Mouse (Mus musculus) embryo, embryonic 11.5 days (tissue): ENCODE measurements at regions not wholly inside any gene's neighbourhood (a gene's known extent, or its start where the extent isn't known, plus 50 kb on each side); places are given as distances from the start of the nearest gene placed in this dataset.

Experiments used
- DNase-seq: peaks from one replicate; pipeline ENCODE4 v3.0.0-alpha.2; 2012; ENCODE audit warnings: low read depth, low spot score

DNA sequence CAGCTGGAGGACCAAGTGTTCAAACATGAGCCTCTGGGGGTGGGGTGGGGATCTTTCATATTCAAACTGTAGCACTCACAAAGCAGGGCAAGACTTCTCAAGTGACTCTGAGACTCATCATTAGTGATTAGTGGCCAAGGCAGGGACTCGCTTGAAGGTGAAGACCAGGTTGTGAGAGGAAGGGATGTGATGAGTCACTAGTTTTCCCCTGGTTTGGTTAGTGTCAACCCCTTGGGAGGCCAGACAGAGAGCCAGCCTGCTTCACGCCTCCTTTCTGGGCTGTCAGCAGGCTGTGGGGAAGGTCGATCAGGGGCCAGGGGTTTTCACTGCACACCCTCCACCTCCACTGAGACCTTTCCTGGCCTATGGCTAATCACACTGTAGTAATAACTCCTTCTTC is 65.2 kb downstream of the Slc30a10 start:
- no peak for DNase-seq

DNA sequence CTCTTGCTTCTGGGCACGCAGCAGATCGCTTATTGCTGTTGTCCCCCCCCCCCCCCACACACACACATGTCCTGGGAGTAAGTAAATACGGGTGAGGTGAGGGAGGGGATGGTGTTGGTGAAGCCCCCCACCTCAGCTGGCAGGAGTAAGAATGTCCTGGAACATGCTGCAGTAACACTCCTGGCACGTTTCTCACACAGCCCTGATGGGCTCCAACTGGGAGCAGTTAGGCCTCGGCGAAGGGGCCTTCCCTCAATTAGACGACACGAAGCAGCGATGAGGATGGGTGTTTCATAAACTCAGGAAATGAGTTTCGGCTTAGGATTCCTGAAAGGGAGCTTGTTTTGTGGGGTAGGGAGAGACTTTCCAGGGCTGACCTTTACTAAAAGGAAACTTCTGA is 69.4 kb downstream of the Slc30a10 start:
- no peak for DNase-seq

DNA sequence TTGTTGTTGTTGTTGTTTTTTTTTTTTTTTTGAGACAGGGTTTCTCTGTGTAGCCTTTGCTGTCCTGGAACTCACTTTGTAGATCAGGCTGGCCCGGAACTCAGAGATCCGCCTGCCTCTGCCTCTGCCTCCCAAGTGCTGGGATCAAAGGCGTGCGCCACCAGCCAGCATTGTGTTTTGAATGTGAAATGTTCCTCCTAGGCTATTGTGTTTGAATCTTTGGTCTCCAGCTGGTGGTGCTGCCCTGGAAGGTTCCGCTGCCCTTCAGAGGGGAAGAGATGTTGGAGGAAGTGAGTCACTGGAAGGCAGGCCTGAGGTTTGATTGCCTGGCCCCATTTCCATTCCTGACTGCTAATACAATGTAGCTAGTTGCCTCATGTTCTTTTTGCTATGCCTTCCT is 78.8 kb downstream of the Slc30a10 start:
- DNase-seq, result no peak

DNA sequence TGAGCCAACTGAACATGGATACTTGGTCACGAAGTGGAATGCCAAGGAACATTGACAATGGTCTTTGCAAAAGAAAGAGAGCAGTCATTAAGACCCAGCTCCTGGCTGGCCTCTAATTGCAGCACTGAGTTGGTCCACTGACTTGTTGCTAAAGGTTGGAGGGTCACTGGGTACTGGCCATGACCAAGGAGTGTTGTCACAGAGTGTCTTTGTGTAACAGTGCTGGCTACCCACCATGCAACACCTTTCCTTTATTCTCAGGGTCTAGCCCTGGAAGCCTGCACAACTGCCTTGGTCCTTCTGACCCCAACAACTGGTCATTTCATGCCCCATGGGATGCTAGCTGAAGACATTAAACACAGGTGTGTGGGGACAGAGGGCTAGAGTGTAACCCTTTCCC is 79.5 kb downstream of the Slc30a10 start:
- DNase-seq, result no peak

DNA sequence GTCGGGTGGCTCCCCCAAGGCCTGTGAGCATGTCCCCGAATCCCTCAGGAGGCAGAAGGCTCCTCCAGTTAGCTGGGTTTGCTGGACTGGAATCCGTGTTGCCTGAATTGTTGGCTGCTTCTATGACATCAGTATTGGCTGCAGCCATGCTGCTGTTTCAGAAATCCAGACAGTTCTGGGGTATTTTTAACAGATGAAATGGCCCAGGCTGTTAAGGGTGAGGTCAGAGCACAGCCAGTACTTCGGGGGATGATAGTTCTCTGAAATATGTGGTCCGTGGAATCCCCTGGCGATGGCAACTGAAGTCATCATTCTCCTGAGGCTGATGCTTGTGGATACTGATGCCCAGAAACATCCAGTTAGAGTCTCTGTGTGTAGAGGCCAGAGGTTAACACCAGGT is 80.7 kb downstream of the Slc30a10 start:
- no peak for DNase-seq

DNA sequence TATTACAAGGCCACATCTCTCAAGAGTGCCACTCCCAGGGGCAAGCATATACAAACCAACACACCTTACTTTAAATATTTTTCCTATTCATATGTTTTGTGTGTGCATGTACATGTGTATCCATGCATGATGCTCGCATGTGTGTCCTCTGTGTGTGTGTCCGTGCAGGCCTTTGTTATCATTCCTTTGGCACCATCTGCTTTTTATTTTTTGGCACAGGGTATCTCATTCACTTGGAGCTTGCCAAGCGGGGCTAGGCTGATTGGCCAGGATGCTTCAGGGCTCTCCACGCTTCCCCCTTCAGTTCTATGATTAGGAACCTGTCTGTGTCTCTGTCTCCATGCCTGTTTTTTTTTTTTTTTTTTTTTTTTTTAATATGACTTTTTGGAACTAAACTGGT is 82.6 kb downstream of the Slc30a10 start:
- no peak for DNase-seq

DNA sequence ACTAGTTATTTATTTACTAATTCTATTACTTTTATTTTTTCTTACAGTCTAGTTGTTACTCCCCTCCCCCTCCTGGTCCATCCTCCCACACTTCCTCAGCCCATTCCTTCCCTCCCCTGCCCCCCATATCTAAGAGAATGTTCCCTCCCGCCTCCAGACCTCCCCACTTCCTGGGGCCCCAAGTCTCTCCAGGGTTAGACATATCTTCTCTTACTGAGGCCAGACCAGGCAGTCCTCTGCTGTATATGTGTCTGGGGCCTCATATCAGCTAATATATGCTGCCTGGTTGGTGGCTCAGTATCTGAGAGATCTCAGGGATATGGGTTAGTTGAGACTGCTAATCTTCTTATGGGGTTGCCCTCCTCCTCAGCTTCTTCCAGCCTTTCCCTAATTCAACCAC is 84.8 kb downstream of the Slc30a10 start:
- no peak for DNase-seq

DNA sequence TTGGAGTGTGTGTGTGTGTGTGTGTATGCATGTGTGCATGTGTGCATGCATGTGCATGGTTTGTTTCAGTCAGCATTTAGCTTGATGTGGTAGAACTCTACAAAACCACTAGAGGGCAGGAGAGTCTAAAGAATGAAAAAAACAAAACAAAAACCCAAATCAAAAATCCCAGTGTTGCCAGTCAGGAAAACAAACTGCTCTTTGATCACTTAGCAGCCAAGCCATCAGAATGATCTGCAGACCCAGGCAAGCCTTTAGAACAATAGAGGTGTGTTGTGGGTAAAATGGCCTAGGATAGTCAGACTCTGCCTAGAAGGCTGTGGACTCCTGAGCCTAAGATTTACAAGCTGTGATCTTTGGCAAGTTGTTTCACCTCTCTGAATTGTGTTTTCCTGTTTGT is 91.7 kb downstream of the Slc30a10 start:
- peak; percentile 41 for DNase-seq

DNA sequence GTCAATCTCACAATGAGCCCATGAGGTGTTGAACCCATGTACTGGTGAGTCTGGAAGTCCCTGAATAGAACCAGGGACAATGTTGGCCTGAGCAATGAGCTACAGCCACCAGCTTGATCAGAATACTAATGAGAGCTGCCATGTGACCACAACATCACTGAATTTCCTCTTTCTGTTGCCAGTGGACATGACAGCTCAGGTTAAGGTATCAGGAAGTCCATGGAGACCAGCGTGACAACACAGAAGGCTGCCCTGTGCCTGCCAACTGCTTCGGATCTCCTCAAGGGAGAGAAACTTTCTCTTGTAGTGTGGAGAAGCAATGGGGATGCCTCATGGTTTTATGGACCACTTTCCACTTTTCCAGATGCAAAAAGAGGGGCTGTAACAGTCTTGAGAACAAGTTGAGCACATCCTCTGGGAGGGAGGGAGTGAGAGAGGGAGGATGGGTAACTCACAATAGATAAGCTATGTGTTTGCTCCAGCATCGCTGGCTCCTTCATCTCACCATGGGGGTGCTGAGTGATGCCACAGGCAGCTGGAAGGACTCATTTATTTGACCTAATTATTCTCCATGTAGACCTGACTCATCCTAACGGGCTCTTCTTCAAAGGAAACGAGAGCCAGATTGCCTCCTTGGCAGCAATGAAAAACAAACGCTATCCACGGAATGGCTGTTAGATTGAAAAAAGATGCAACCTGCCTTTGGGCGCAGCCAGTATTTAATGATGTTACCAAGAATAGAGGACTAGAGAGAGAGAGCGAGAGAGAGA is 118.3 kb downstream of the Slc30a10 start:
- no peak for DNase-seq

DNA sequence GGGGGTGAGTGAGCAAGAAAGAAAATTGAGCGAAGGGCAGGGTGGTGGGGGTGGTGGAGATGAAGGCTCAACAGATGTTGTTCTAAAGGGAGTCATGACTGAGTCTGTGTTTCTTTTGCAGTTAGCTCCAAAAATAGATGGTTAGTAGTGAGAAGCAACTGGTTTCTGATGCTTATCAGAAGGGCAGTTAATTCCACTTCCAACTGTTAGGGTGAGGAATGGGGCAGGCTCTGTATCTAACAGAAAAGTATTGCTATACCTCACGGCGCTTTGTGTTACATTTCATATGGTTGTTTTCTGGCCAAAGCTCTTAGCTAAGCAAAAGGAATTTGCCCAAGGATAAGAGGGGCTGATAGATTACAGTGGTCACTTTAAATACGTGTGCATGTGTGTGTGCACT is 120.3 kb downstream of the Slc30a10 start:
- DNase-seq, result no peak

DNA sequence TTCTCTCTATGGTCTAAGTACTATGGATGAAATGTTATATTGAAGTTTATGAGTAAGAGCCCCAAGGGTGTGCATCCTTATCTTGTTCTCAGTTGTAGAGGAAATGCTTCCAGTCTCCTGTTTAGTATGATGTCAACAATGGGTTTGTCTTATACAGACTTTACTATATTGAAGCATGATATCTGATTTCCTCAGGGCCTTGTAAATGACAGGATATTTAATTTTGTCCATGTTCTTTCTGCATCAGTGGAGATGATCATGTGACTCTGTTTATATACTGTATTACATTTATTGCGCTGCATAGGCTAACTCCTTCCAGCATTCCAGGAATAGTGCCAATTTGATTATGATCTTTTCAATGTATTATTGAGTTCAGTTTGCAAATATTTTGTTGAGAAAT is 125.2 kb downstream of the Slc30a10 start:
- DNase-seq, result no peak

DNA sequence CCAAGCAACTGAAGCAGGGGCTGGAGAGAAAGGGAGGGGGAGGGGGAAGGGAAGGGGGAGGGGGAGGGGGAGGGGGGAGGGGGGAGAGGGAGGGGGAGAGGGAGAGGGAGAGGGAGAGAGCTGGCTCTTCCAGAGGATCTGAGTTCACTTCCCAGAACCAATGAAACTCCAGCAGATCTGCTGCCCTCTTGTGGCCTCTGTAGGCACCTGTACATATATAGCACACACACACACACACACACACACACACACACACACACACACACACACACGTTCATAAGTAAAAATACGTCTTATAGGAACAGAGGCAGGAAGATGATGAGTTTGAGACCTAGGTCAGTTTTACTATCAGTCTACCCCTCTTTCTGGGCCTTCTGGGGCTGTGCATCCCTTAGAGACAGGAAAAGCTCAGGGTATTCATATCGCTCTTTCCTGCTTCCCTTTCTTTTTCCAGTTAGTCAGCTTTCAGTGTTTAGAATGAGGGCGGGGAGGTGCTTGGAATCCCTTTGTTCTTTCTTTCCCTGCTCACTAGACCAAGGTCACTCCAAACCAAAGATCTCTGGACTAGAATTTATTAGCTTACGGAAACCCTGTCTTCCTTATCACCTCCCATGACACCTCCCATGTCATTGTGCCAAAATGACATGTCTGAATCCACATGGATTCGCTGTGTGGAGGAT is 130.7 kb downstream of the Slc30a10 start:
- DNase-seq, result no peak

DNA sequence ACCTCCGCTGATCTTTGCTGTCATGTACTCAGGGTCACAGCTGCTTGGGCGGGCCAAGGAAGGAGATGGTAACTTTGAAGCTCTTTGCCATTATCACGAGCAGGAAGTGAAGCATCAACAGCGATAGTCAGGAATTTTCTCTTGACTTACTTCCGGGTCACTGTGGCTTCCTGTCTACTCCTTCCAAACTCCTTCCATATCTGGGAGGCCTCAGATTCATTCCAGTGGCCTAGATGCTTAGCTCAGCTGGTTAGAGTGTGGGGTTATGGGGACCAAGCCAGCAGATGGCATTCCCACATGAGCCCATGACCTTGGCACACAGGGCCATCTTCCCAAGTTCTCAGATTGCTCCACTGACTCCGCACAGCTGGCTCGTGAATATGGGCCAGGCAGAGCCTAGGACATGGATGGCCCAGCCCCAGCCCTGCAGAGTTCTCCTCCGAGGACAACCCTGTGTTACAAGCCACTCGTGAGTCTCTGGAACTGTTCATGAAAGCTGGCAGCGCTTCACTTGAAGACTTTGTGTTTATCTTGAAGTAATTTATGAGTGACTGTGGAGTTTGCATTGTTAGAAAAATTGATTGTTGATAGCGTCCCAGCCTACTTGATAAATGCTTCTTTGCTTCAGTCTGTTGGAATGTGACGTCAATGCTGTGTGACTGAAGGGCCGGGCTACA is 133.2 kb downstream of the Slc30a10 start:
- no peak for DNase-seq

DNA sequence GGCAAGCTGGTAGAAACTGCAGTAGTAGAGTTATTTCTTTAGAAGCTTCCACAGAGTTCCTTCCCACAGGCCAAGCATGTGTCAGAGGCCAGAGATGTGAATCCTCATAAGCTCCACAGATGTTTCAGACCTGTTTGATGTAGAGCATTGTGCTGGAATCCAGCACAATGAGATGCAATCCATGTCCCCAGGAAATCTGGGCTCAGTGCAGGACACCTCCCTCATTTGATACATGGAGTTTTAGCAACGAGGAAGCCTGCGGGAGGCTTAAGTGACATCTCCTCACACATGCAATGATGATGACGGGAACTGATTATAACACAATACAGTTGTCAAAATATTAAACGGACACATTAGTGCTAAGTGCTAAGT is 133.7 kb downstream of the Slc30a10 start:
- DNase-seq, result no peak

DNA sequence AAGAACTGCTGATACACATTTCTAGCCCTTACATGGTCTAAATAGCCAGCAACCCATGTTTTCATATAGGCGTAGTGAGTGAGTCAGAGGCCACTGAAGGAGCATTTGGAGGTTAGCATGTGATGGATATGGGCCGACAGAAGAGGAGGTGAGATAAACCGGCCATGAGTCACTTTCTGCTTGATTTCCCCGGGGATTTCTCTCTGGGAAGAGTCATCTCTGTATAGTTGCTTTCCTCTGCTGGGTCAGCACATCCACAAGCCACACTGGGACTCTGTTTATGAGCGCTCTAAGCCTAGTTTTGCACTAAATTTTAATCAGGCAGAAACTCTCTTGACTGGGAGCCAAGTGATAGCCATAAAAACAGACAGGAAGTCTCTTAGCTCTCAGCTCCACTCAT is 142.2 kb downstream of the Slc30a10 start:
- no peak for DNase-seq

DNA sequence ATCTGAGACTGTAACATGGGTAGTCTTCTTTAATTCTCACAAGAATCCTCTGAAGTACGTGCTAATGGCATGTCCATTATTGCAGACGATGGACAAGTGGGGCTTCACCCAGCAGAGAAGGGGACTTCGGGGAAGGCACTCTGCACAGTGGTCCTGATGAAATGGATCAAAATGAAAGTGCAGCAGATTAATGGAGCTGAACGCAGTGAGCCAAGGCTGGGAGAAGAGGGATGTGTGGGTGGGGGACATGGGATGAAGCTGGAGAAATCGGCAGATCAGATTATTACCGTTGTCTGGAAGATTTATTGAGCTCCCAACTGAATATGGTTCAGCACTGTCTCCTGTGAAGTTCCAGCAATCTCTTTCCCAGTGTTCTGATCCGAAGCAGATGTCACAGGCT is 143.9 kb downstream of the Slc30a10 start:
- no peak for DNase-seq

DNA sequence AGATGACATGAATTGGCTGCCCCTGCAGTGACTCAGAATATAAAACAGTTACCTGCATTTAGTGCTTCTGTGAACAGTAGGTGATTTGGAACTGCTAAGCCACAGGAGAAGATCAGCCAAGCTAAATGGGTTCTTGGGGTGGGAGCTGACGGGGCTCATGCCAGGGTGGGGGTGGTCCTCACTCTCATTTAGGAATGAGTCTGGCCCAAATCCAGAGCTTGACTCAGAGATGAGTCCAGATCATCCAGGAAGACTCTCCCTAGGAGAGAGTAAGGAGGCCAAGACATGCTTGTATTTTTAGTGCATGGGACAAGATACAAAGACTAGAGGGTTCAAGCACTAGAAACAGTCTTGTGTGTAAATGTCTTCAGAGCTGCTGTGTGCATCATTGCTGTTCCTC is 146.5 kb downstream of the Slc30a10 start:
- no peak for DNase-seq

DNA sequence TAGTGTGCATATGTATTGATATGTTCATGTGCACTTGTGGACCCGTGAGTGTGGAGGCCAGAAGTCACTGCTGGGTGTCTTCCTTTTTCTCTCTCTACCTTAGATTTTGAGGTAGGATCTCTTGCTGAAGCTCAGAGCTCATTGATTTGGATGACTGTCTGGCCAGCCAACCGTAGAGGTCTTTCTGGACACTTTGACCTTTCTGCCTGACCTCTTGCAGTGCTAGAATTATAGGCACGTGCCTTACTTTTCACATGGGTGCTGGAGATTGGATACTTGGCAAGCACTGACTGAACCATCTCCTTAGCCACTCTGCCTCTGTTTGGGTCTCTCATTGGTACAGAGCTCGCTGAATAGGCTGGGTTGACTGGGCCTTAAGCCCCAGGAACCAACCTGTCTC is 151.3 kb downstream of the Slc30a10 start:
- no peak for DNase-seq

DNA sequence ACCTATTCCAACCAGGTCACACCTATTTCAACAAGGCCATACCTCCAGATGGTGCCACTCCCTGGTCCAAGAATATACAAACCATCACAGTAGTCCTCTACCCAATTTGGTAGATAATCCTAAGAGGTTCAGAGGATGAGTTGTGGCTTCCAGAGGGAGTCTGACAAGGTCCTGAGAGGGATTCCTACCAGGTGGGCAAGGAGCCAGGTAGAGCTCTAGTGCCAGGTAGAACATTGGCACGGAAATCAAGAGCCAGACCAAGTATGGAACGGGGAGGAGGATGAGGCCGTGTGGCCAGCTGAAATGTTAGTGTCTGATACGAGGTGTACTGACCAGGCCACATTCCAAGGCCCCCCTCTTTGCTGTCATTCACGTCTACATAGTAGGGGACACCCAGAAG is 153.0 kb downstream of the Slc30a10 start:
- DNase-seq, result no peak

DNA sequence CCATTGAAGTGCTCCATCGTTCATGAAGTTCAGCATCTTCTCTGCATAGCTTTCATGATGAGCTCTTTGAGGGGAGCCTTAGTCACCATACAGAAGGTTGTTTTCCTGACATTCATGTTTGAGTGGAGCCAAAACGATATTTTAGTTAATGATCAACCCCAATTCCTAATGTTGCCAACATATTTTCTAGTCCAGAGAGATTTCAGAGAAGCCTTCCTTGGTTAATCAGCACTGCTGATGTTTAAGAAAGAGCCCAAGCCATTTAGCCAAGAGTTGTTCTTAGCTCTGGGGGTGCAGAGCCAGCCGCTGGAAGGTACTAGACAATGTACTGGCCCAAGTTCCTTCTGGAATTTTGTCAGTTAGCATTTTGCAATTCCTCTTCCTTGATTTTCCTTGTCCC is 153.8 kb downstream of the Slc30a10 start:
- no peak for DNase-seq

DNA sequence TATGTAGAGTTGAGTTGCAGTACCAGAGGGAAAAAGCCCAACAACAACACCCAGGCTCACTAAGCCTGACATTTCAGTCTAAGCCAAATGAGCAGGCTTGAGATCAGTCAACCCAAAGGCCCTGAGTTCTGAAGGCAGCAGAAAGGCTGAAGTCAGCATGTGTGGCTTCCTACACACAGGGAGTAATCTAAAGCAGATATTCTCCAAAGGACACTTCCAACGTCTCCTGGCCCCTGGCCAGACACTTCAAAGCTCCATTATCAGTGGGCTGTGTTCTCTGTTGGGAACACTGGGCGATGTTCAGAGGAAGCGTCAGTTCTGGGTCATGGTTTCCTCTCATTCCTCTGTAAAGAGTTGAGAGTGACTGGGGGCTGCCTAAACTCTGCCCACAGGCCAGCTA is 155.9 kb downstream of the Slc30a10 start:
- no peak for DNase-seq

DNA sequence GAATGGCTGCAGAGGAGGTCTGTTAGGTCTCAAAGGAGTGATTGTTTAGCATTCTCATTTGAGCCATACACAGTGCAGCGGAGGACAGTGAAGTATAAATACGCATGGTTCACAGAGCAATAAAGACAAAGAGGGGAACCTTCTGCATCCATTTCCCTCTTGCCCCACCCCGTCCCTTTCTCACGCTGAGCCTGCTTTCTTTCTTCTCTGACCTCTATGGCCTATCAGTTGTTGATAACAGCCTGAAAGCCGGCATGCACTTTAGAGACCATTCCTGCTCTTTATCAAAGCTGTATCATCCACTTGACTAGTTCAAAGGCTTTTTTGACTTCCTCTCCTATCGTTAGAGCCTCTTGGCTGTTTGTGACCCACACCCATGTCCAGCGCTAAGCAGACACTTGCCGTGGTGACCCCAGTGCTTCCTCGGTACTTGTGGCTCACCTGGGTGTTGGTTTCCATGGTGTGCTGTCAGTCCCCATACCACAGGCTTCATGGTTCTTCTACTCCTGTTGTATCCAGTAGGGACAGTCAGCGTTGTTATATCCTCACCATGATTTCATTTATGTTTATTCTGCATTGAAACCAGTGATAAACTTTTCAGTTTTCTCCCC is 161.3 kb downstream of the Slc30a10 start:
- no peak for DNase-seq

DNA sequence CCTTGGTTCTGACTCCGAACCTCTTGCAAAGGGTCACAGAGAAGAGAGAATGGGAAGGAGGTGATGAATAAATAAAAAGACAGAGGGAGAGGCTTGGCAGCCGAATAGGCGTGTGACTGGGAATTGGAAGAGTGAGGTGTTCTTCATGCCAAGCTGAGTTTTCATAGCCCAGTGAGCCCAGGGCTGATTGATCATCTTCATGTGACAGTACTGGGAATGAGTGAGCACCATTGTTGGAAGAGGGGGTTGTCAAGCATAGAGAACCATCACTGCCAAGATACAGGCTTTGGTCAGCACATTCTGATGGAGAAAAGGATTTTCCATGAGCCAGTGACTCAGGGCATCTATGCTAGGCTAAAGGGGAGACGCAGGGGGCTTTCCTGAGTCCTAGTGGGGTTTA is 163.0 kb downstream of the Slc30a10 start:
- no peak for DNase-seq
